Mouse (Mus musculus) lung, embryonic 16.5 days (tissue): ENCODE results near the gene Morc3. TPM values are rescaled to one million over a fixed set of nuclear protein-coding genes. Genes with fewer than 3 reads are reported as not detected.

Experiments used
- ATAC-seq: fragments of 200-750 bp; cut with Nextera tagmentation; 2 replicates; pipeline ENCODE4 v1.8.0; 2017; ENCODE audit warnings: low read depth, mild to moderate bottlenecking, moderate library complexity
- H3K27ac ChIP-seq: fragments of 300-500 bp; sonication (generic); 2 replicates; pipeline ENCODE4 v1.5.1; 2014; ENCODE audit warnings: mild to moderate bottlenecking, control low read depth, low read length
- H3K27me3 ChIP-seq: fragments of 300-500 bp; sonication (generic); 2 replicates; pipeline ENCODE4 v1.6.1; 2014; ENCODE audit warnings: low read depth, low read length, mixed read lengths; ENCODE audit not compliant: control insufficient read depth, insufficient read depth
- H3K36me3 ChIP-seq: fragments of 300-500 bp; sonication (generic); 2 replicates; pipeline ENCODE4 v1.6.1; 2014; ENCODE audit warnings: low read length; ENCODE audit not compliant: control insufficient read depth, insufficient read depth
- H3K4me1 ChIP-seq: fragments of 300-500 bp; sonication (generic); replicated peaks from 2 replicates; pipeline ENCODE4 v1.6.1; 2014; ENCODE audit warnings: low read length, mixed read lengths; ENCODE audit not compliant: control insufficient read depth, insufficient read depth
- H3K4me2 ChIP-seq: fragments of 300-500 bp; sonication (generic); 2 replicates; pipeline ENCODE4 v1.6.1; 2014; ENCODE audit warnings: low read depth, low read length, control low read depth
- H3K4me3 ChIP-seq: fragments of 300-500 bp; sonication (generic); 2 replicates; pipeline ENCODE4 v1.5.1; 2014; ENCODE audit warnings: mild to moderate bottlenecking, low read length, control low read depth
- H3K9ac ChIP-seq: fragments of 300-500 bp; sonication (generic); 2 replicates; pipeline ENCODE4 v1.6.1; 2014; ENCODE audit warnings: low read length, control low read depth
- H3K9me3 ChIP-seq: fragments of 300-500 bp; sonication (generic); 2 replicates; pipeline ENCODE4 v1.6.1; 2016; ENCODE audit warnings: low read length; ENCODE audit not compliant: control insufficient read depth
- WGBS: fragments of 180-500 bp; shearing (Covaris S2); extraction: QIAGEN DNeasy Blood & Tissue Kit; methylation state at CpG from one replicate; pipeline ENCODE4 v1.1.7; 2014; 5-methylcytosine and 5-hydroxymethylcytosine counted together
- polyA plus RNA-seq: library from polyadenylated mRNA; unstranded; fragments of >200 nt; fragmentation: Nextera tagmentation; extraction: Ambion mirVana; gene quantifications from 2 replicates; pipeline ENCODE4 v1.2.1, GENCODE M21; 2015

Morc3 gene
- 34.8 and 35.5 TPM in 2 replicates for polyA plus RNA-seq

DNA sequence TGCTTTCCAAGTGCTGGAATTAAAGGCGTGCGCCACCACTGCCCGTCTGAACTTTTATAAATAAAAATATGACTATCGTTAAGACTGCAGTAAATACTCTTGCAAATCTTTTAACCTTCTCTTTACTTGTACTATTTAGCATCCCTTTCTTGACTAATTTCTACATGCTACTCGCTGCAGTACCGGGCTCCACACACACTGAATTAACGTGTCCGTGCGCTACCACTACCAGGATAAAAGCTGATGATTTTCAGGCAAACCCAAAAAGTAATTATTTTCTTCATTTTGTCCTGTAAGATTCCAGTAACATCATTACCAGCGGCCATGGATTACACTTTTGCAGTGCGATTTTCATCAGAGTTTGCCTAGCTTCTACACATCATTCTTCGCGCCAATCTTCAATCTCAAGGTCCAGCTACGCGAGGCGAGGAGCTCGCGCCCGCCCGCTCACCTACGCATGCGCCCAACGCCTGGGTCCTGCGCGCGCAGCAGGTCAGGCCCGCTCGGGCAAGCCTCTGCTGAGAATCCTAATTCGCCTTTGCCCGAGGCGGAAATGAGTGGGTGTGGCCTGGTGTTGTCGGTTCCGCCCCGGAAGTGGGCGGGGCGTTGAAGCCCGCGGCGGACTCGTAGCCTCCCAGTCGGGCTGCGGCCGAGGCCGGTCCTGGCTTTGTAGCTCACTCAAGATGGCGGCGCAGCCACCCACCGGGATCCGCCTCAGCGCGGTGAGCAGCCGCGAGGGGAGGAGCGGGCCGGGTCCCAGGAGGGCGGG, at the start of gene Morc3:
Gene Morc3, plus strand, starts transcription at position 495 of the 769 bp plus-strand sequence.
- Histone ChIP-seq H3K27ac (peak within 1 kb of the TSS; percentile 95), H3K9ac (peak within 1 kb of the TSS; percentile 98), H3K27me3 (no peaks in the 10 kb centered on the region), H3K4me1 (peaks cover 13% of the 10 kb centered on the region), H3K4me2 (peak within 1 kb of the TSS; percentile 68), H3K36me3 (no peaks in the 10 kb centered on the region), H3K4me3 (peak within 1 kb of the TSS; percentile 96), H3K9me3 (no peaks in the 10 kb centered on the region)
- WGBS: 14% methylated on average over 44 of the region's 55 CpGs
- ATAC-seq: peak; percentile 99

DNA sequence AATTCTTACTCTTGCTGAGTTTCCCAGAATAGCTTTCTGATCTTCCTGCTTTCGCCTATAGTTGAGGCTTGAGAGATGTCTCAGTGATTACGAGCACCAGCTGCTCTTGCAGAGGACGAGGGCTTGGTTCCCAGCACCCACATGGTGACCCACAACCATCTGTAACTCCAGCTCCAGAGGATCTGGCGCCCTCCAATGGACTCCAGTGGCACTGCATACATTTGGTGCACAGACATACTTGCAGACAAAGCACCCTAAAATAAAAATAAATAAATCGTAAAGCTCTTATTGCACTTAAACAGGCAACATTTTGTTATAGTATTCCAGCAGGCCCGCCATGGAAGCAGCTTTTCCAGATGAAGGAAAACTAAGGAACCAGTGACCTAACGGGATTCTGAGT, 47.7 kb upstream of the Morc3 start:
- no peaks in the 10 kb centered on the region; the same call in 1 of the 2 replicates for H3K9me3 ChIP-seq
- ATAC-seq: no peak
- no peak overlapping the region for H3K9ac ChIP-seq
- no peaks in the 10 kb centered on the region for H3K4me1 ChIP-seq
- no peak overlapping the region for H3K4me3 ChIP-seq
- H3K27ac ChIP-seq: no peak overlapping the region
- H3K36me3 ChIP-seq: peaks cover 7% of the 10 kb centered on the region; the same call in 1 of the 2 replicates
- no peaks in the 10 kb centered on the region for H3K27me3 ChIP-seq
- no peak overlapping the region for H3K4me2 ChIP-seq
- WGBS: 90% methylated on average over 7 of the region's 7 CpGs

DNA sequence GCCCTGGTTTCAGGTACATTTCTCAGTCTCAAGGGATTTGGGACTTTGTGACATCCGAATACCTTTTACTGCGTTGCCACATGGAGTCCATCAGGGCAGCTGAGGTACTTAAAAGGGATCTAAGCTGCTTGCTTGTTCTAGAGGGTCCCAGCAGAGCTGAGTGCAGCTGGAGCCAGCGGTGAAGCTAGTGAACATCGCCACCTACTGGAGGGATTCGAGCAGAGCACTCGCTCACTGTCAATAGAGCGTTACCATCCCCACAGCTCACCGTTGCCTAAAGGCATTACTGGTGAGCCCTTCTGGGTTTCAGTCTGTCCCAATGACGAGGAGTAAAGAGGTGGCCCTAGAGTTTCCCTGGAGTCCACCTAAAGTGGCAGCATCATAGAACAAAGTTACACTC, 46.1 kb upstream of the Morc3 start:
- H3K9ac ChIP-seq: no peak overlapping the region
- H3K36me3 ChIP-seq: peaks cover 5% of the 10 kb centered on the region; the same call in 1 of the 2 replicates
- H3K4me2 ChIP-seq: no peak overlapping the region
- no peak overlapping the region for H3K27ac ChIP-seq
- H3K4me1 ChIP-seq: no peaks in the 10 kb centered on the region
- peak; percentile 86 for ATAC-seq
- no peak overlapping the region for H3K4me3 ChIP-seq
- WGBS: 6% methylated on average over 9 of the region's 9 CpGs
- H3K27me3 ChIP-seq: no peaks in the 10 kb centered on the region
- no peaks in the 10 kb centered on the region; the same call in 1 of the 2 replicates for H3K9me3 ChIP-seq

DNA sequence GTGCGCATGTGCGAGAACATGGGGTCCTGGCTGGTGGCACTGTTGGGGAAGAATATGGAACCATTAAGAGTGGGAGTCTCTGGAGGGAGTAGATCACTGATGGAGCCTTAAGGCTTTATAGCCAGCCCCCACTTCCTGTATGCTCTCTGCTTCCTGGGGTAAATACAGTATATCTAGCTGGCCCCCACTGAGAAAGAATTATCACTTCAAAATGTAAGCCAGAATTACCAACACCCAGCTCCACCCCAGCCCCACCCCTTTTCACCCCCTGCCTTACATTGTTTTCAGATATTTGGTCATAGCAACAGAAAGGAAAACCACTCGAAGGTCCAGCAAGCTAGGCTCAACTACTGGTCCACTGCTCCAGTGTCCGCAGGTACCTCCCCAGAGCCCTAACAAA, 43.5 kb upstream of the Morc3 start:
- H3K4me3 ChIP-seq: no peak overlapping the region
- H3K9ac ChIP-seq: no peak overlapping the region
- H3K27me3 ChIP-seq: no peaks in the 10 kb centered on the region
- no peaks in the 10 kb centered on the region; the same call in 1 of the 2 replicates for H3K9me3 ChIP-seq
- H3K4me1 ChIP-seq: no peaks in the 10 kb centered on the region
- H3K27ac ChIP-seq: no peak overlapping the region
- peaks cover 5% of the 10 kb centered on the region; the same call in 1 of the 2 replicates for H3K36me3 ChIP-seq
- no peak overlapping the region for H3K4me2 ChIP-seq
- no peak for ATAC-seq
- 89% methylated on average over 4 of the region's 4 CpGs for WGBS

DNA sequence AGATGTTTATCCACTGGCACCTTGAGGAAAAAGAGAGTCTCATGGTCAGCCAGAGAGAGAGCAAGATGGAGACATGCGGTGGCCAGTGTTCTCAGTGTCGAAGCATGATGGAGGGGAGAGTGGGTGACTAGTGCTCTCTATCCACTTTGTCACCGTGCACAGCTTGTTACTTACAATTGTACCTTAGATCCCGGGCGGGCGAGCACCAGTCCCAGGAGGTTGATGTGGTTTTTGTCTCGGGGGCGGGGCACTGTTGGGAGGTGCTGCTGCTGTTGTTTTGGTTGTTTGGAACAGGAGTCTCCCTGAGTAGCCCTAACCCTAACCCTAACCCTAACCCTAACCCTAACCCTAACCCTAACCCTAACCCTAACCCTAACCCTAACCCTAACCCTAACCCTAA, 43.0 kb upstream of the Morc3 start:
- WGBS: 92% methylated on average over 8 of the region's 8 CpGs
- Histone ChIP-seq H3K9me3 (no peaks in the 10 kb centered on the region; the same call in 1 of the 2 replicates), H3K4me2 (no peak overlapping the region), H3K27me3 (no peaks in the 10 kb centered on the region), H3K4me3 (no peak overlapping the region), H3K36me3 (peaks cover 4% of the 10 kb centered on the region; the same call in 1 of the 2 replicates), H3K9ac (no peak overlapping the region), H3K27ac (no peak overlapping the region), H3K4me1 (no peaks in the 10 kb centered on the region)
- ATAC-seq: no peak

DNA sequence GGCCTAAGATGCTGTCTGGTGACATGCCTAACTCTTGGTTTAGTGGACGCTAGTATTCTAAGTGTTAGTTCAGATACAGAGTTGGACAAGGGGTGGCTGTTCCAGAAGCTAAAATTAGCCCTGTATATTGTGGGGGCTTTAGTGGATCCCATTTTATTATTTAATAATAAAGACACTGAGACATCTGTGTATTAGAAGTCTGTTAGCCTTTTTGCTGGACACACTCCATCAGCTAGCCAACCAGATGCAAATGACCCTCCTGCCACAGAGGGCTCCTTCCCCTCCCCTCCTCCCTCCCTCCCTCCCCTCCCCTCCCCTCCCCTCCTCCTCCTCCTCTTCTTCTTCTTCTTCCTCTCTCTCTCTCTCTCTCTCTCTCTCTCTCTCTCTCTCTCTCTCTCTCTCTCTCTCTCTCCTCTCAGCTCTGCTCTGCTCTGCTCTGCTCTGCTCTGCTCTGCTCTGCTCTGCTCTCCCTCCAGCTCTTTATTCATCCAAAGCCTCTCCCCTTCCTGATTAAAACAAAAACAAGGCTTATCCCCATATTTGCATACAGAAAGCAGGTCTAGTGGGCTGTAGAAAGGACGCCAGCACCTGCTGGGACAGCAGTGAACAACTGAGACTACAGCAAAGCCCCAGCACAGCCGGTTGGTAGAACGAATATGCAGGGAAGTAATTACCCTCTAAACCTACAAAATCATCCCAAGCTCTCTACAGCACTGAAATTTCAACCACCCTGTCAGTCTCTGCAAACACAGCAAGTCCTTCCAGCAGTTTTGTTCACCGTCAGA, 41.8 kb upstream of the Morc3 start:
- H3K27ac ChIP-seq: no peak overlapping the region

DNA sequence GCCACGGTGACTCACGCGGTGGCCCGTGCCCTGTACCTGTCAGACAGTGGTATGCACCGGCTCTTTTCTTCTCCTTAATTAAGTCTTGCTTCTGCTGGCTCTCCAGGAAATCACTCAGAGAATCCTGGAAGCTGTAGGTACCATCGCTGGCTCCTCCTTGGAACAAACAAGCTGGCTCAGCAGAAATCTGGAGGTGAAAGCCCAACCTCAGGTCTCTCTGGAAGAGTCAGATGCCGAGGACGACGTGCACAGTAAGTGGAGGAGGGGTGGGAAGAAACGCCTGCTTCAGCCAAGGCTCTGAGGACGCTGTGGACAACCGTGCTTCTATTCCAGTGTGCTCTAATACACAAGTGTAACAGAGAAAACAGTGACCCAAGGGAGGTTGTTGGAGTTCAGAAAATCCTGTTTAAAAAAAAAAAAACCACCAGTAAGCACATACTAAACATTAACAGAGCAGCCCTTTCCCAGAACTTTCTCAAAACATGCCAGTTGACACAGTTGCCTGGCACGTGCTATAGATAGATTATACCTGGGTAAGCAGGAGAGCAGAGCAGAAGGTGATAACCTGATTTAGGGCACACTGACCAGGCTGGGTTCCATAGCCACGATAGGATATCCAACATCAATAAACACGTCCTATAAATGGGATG, 38.8 kb upstream of the Morc3 start:
- no peaks in the 10 kb centered on the region for H3K9me3 ChIP-seq
- H3K27ac ChIP-seq: no peak overlapping the region
- H3K27me3 ChIP-seq: no peaks in the 10 kb centered on the region
- no peaks in the 10 kb centered on the region for H3K36me3 ChIP-seq
- ATAC-seq: no peak
- H3K4me3 ChIP-seq: no peak overlapping the region
- no peak overlapping the region for H3K9ac ChIP-seq
- peaks cover 13% of the 10 kb centered on the region for H3K4me1 ChIP-seq
- WGBS: 51% methylated on average over 15 of the region's 15 CpGs
- H3K4me2 ChIP-seq: no peak overlapping the region

More for the DNA sequence above, 41.8 kb upstream of the Morc3 start:
- Histone ChIP-seq H3K36me3 (no peaks in the 10 kb centered on the region), H3K4me1 (no peaks in the 10 kb centered on the region), H3K4me3 (no peak overlapping the region), H3K4me2 (no peak overlapping the region), H3K9me3 (no peaks in the 10 kb centered on the region), H3K9ac (no peak overlapping the region), H3K27me3 (no peaks in the 10 kb centered on the region)
- ATAC-seq: no peak
- WGBS: 48% methylated on average over 5 of the region's 5 CpGs

DNA sequence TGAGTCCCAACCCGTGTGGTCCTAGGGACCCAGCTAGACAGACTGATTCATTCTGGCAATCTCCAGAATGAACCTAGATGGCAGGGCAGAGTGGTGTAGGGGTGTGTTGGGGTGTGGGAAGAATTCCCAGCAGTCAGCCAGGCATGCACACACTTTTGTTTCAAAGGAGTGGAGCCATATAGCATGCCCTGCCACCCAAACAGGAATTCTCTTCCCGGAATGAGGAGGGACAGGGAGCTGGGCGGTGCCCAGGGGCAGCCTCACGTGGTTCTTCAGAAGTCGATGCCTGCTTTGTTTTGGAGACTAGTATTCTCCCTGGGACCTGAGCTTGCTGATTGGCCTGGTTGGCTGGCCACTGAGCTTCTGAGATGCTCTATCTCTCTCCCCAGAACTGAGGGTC, 37.1 kb upstream of the Morc3 start:
- H3K9me3 ChIP-seq: no peaks in the 10 kb centered on the region
- no peak overlapping the region for H3K4me3 ChIP-seq
- no peak overlapping the region for H3K4me2 ChIP-seq
- H3K36me3 ChIP-seq: peaks cover under 1% of the 10 kb centered on the region; the same call in 1 of the 2 replicates
- peaks cover 15% of the 10 kb centered on the region for H3K4me1 ChIP-seq
- no peak overlapping the region for H3K27ac ChIP-seq
- WGBS: 76% methylated on average over 5 of the region's 5 CpGs
- H3K9ac ChIP-seq: no peak overlapping the region
- H3K27me3 ChIP-seq: no peaks in the 10 kb centered on the region
- no peak for ATAC-seq

DNA sequence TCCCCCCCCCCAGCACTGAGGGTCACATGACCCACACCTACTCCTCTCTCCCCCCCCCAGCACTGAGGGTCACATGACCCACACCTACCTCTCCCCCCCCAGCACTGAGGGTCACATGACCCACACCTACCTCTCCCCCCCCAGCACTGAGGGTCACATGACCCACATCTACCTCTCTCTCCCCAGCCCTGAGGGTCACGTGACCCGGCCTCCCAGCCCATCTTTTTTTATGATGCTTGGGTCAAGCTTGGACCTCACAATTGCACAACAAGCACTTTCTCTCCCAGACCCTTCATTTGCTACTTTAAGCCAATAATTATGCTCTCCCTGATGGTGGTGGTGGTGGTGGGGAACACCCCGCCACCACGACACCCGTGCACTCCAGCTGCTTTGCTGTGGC, 36.5 kb upstream of the Morc3 start:
- no peak for ATAC-seq
- no peak overlapping the region for H3K27ac ChIP-seq
- no peak overlapping the region for H3K4me2 ChIP-seq
- no peaks in the 10 kb centered on the region for H3K27me3 ChIP-seq
- no peaks in the 10 kb centered on the region for H3K9me3 ChIP-seq
- WGBS: 89% methylated on average over 5 of the region's 5 CpGs
- peaks cover 15% of the 10 kb centered on the region for H3K4me1 ChIP-seq
- H3K4me3 ChIP-seq: no peak overlapping the region
- H3K36me3 ChIP-seq: peaks cover 5% of the 10 kb centered on the region
- no peak overlapping the region for H3K9ac ChIP-seq
